Mouse (Mus musculus): ENCODE results near the gene Ptpn22.

Gene Ptpn22

GRCm38 (mm10) chr3:103927511-103927910 lies 67.9 kb downstream of the Ptpn22 start:
- no peak for DNase-seq

GRCm38 (mm10) chr3:103944794-103945562 lies 85.4 kb downstream of the Ptpn22 start:
- DNase-seq, result no peak

DNA sequence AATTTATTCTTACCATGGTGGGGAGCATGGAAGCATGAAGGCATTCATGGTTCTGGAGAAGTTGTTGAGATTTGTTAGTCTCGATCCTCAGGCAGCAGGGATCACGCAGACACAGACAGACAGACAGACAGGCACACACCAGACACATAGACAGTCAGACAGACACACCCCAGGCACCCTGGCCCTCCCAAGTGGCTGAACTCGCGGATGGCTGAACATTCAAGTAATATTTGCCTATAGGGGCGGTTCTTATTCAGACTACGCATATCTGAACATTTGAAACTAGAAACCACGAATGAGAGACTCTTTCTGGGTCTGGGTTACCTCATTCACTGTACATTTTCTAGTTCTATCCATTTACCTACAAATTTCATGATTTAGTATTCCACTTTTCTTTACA lies 89.1 kb downstream of the Ptpn22 start:
- DNase-seq, result no peak

GRCm38 (mm10) chr3:103960622-103961021 lies 101.0 kb downstream of the Ptpn22 start:
- no peak for DNase-seq
